Mouse (Mus musculus) midbrain, embryonic 14.5 days (tissue): ENCODE data around the gene Galnt5. TPM values are rescaled to one million over a fixed set of nuclear protein-coding genes. Genes with fewer than 3 reads are reported as not detected.

Experiments used
- ATAC-seq: fragments of 200-750 bp; cut with Nextera tagmentation; 2 replicates; pipeline ENCODE4 v1.8.0; 2017; ENCODE audit warnings: moderate number of reproducible peaks, moderate library complexity; ENCODE audit not compliant: low FRiP score, low TSS enrichment
- DNase-seq: peaks from one replicate; pipeline ENCODE4 v3.0.0-alpha.2; 2015
- H3K27ac ChIP-seq: fragments of 300-500 bp; sonication (generic); replicated peaks from 2 replicates; pipeline ENCODE4 v1.5.1; 2014; ENCODE audit warnings: mild to moderate bottlenecking, low read depth, low read length, moderate library complexity
- H3K27me3 ChIP-seq: fragments of 300-500 bp; sonication (generic); 2 replicates; pipeline ENCODE4 v1.6.1; 2014; ENCODE audit warnings: low read length, control low read depth, mixed read lengths; ENCODE audit not compliant: control insufficient read depth, insufficient read depth
- H3K36me3 ChIP-seq: fragments of 300-500 bp; sonication (generic); 2 replicates; pipeline ENCODE4 v1.6.1; 2014; ENCODE audit warnings: low read length, control low read depth; ENCODE audit not compliant: control insufficient read depth, insufficient read depth
- H3K4me1 ChIP-seq: fragments of 300-500 bp; sonication (generic); 2 replicates; pipeline ENCODE4 v1.6.1; 2014; ENCODE audit warnings: mild to moderate bottlenecking, antibody characterized with exemption, low read length, control low read depth; ENCODE audit not compliant: control insufficient read depth, insufficient read depth
- H3K4me2 ChIP-seq: fragments of 300-500 bp; sonication (generic); 2 replicates; pipeline ENCODE4 v1.6.1; 2014; ENCODE audit warnings: mild to moderate bottlenecking, low read length, moderate library complexity
- H3K4me3 ChIP-seq: fragments of 300-500 bp; sonication (generic); replicated peaks from 2 replicates; pipeline ENCODE4 v1.5.1; 2014; ENCODE audit warnings: low read depth, low read length
- H3K9ac ChIP-seq: fragments of 300-500 bp; sonication (generic); replicated peaks from 2 replicates; pipeline ENCODE4 v1.6.1; 2014; ENCODE audit warnings: mild to moderate bottlenecking, low read length, moderate library complexity
- H3K9me3 ChIP-seq: fragments of 300-500 bp; sonication (generic); 2 replicates; pipeline ENCODE4 v1.6.1; 2016; ENCODE audit warnings: low read length, control low read depth, mixed read lengths; ENCODE audit not compliant: control insufficient read depth
- WGBS: fragments of 180-500 bp; shearing (Covaris S2); extraction: QIAGEN DNeasy Blood & Tissue Kit; methylation state at CpG from one replicate; pipeline ENCODE4 v1.1.7; 2014; 5-methylcytosine and 5-hydroxymethylcytosine counted together
- polyA plus RNA-seq: library from polyadenylated mRNA; unstranded; fragments of >200 nt; fragmentation: Nextera tagmentation; extraction: Ambion mirVana; gene quantifications from 2 replicates; pipeline ENCODE4 v1.2.1, GENCODE M21; 2014

Gene Galnt5
- polyA plus RNA-seq, 1 experiment from 2014 or later = not detected

DNA sequence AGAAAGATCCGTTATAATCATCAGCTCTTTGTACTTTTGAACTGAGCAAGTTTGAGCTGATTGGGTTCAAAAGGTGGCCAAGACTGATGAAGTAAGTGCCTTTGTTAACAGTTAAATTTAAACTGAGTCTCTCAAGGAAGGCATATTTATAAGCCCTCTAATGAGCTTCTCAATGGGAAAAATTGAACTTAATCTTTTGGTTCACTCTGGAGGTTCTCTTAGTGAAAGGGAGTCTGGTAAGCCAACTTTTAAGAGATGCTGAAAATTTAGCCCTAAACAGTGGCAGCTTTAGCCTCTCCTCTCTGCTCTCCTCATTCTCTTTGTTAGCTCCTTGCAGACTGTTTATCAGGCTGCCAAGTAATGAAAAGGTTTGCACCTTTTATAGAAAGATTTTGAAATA lies 97.1 kb downstream of the Galnt5 start:
- no peaks in the 10 kb centered on the region for H3K4me1 ChIP-seq
- no peak for ATAC-seq
- WGBS = 62% methylated on average over 1 of the region's 1 CpGs
- H3K27me3 ChIP-seq = no peaks in the 10 kb centered on the region
- no peaks in the 10 kb centered on the region for H3K36me3 ChIP-seq
- H3K9me3 ChIP-seq = no peaks in the 10 kb centered on the region
- DNase-seq = no peak
- H3K9ac ChIP-seq = no peak overlapping the region
- no peak overlapping the region for H3K4me3 ChIP-seq
- no peak overlapping the region for H3K4me2 ChIP-seq
- H3K27ac ChIP-seq = no peak overlapping the region

Other genes starting within 250 kb of the Galnt5 start
- 0.27 and 0.47 TPM in 2 replicates for gene Ermn, start 55.0 kb downstream of the Galnt5 start, polyA plus RNA-seq
- gene Cytip, start 197.6 kb downstream of the Galnt5 start, polyA plus RNA-seq = 0.38 TPM in 1 of 2 replicates, not detected in the other